In genomic region chr2:60514863-60515262, GRCm38 (mm10) we compare ENCODE assay signal across 13 mouse cellular contexts. TPM values are rescaled to one million over a fixed set of nuclear protein-coding genes. Genes with fewer than 3 reads are reported as not detected.
A peak's percentile ranks its signal among the peaks of the same experiment; 100 is the strongest.
DNase-seq lines count a peak whose midpoint lies in the region; TF ChIP-seq lines count a peak whose summit lies in the region.
"Had no signal": no experiment of that assay in that cellular context is flagged by ENCODE, and none has a peak within 500 bp of the region (broad histone marks: within the 10 kb centered on the region; RNA-seq: fewer than 3 reads in every experiment).

No protein-coding gene starts in this region.

- in situ Hi-C loops in CH12.LX (cut with MboI; ENCODE audit: low pct_ligation_motif_present, low pct_unique_long_range_greater_than_20kb, low sequenced_read_pairs): no loop called here

- TF ChIP-seq CTCF in layer of hippocampus, adult 2 months (conservative IDR thresholded peaks at IDR 0.05): peak; percentile 65
- peak; percentile 56 to 61; a peak in 3 of 4 replicates for TF ChIP-seq CTCF in CH12.LX (conservative IDR thresholded peaks at IDR 0.05 in 1 of 2, IDR thresholded peaks at IDR 0.05 in 1 of 2; ENCODE audit: low read depth in 2 of 2, low read length in 2 of 2)
- peak; percentile 52; the same call in 1 of the 2 replicates for TF ChIP-seq CTCF in small intestine, adult 2 months (IDR thresholded peaks at IDR 0.05; ENCODE audit: extremely low read depth, insufficient read length, insufficient replicate concordance, low read depth, low read length)

- H3K27ac ChIP-seq in layer of hippocampus, adult 2 months: no peak overlapping the region
- H3K27ac ChIP-seq in CH12.LX (ENCODE audit: insufficient read depth, low read depth): no peak overlapping the region
- no peak overlapping the region for H3K27ac ChIP-seq in small intestine, adult 2 months (ENCODE audit: insufficient read depth, low read depth, low read length)
- H3K27ac ChIP-seq: hindbrain, embryonic 10.5 days; limb, embryonic 15.5 days had no signal

- H3K27me3 ChIP-seq in CH12.LX (replicated peaks): no peaks in the 10 kb centered on the region
- H3K27me3 ChIP-seq in small intestine, adult 2 months (ENCODE audit: control insufficient read depth, insufficient read depth, low read length): no peaks in the 10 kb centered on the region
- H3K27me3 ChIP-seq: limb, embryonic 15.5 days had no signal

- peak; percentile 24 for TF ChIP-seq RAD21 in CH12.LX (IDR thresholded peaks at IDR 0.05; ENCODE audit: low read depth, low read length)

- no peaks in the 10 kb centered on the region for H3K79me2 ChIP-seq in CH12.LX (replicated peaks; ENCODE audit: control insufficient read depth, extremely low read depth, insufficient read depth, poor library complexity, severe bottlenecking)

- TF ChIP-seq POLR2A in CH12.LX (IDR thresholded peaks at IDR 0.05; ENCODE audit: low read depth, low read length): no peak
- TF ChIP-seq POLR2A in small intestine, adult 2 months (IDR thresholded peaks at IDR 0.05; ENCODE audit: low read depth, low read length): no peak

- dilution Hi-C loops in CH12.LX (cut with MboI; ENCODE audit: extremely low pct_ligation_motif_present, extremely low pct_unique_long_range_greater_than_20kb, low sequenced_read_pairs): no loop called here

- 0 out of 4 replicates have a peak, but pooled peaks cover 0 to 2% of the 10 kb centered on the region in 2 experiments for H3K4me1 ChIP-seq in CH12.LX (ENCODE audit: control insufficient read depth in 1 of 2, insufficient read depth in 2 of 2)
- no peaks in the 10 kb centered on the region for H3K4me1 ChIP-seq in small intestine, adult 2 months (ENCODE audit: control insufficient read depth, insufficient read depth, insufficient read length, low read length)
- H3K4me1 ChIP-seq: limb, embryonic 15.5 days had no signal

- no peak for DNase-seq in layer of hippocampus, adult 2 months (ENCODE audit: low spot score in 2 of 2)
- DNase-seq in layer of hippocampus, postnatal 14 days (ENCODE audit: low spot score in 2 of 2): no peak
- peak; percentile 48 for DNase-seq in A20 (ENCODE audit: low read depth, low spot score)
- DNase-seq in CH12.LX (ENCODE audit: extremely low read depth): peak; percentile 26
- DNase-seq in frontal cortex, postnatal 10 days (ENCODE audit: low spot score in 2 of 2): no peak
- no peak for DNase-seq in spleen, adult 18-20 months
- DNase-seq: adrenal gland, adult 2 months; heart, adult 18-20 months; kidney, postnatal 10 days; layer of hippocampus, postnatal 36 days had no signal

- no peaks in the 10 kb centered on the region for H3K9me3 ChIP-seq in CH12.LX (replicated peaks; ENCODE audit: low read length)
- H3K9me3 ChIP-seq: hindbrain, embryonic 10.5 days; limb, embryonic 15.5 days had no signal

- no peaks in the 10 kb centered on the region for H3K36me3 ChIP-seq in CH12.LX (replicated peaks in 1 of 2; ENCODE audit: control insufficient read depth in 1 of 2, insufficient read depth in 1 of 2, low read length in 1 of 2)
- no peaks in the 10 kb centered on the region for H3K36me3 ChIP-seq in small intestine, adult 2 months (ENCODE audit: control insufficient read depth, insufficient read depth, low read length)
- H3K36me3 ChIP-seq: hindbrain, embryonic 10.5 days; limb, embryonic 15.5 days had no signal

- no peak overlapping the region for H3K4me2 ChIP-seq in CH12.LX (ENCODE audit: insufficient read depth, low read depth, poor library complexity, severe bottlenecking)
- H3K4me2 ChIP-seq: limb, embryonic 15.5 days had no signal

- no peak overlapping the region for H3K4me3 ChIP-seq in layer of hippocampus, adult 2 months
- no peak overlapping the region for H3K4me3 ChIP-seq in CH12.LX (replicated peaks in 1 of 3; ENCODE audit: low read depth in 2 of 3, low read length in 2 of 3, poor library complexity in 1 of 3)
- H3K4me3 ChIP-seq in small intestine, adult 2 months (ENCODE audit: low read depth, low read length): no peak overlapping the region
- H3K4me3 ChIP-seq: hindbrain, embryonic 10.5 days; limb, embryonic 15.5 days had no signal

- TF ChIP-seq EP300 in CH12.LX (IDR thresholded peaks at IDR 0.05; ENCODE audit: low read length): no peak

- WGBS in small intestine, adult 2 months: 67% methylated on average over 4 of the region's 4 CpGs

- H3K9ac ChIP-seq in CH12.LX (ENCODE audit: insufficient read depth, low read depth): no peak overlapping the region
- H3K9ac ChIP-seq: limb, embryonic 15.5 days had no signal

TF ChIP-seq in CH12.LX, 34 proteins besides CTCF, POLR2A, EP300 and RAD21:
- TF ChIP-seq ZC3H11A (IDR thresholded peaks at IDR 0.05; ENCODE audit: low read depth, low read length) (no peak), NRF1 (IDR thresholded peaks at IDR 0.05; ENCODE audit: low read depth, low read length) (no peak), SMC3 (IDR thresholded peaks at IDR 0.05; ENCODE audit: low read depth, low read length) (peak; percentile 18; the same call in 1 of the 2 replicates)

RNA-seq across cellular contexts. Expression of gene Pla2r1, which starts 38.2 kb away (rescaled TPM):
- total RNA-seq in layer of hippocampus, adult 2 months (2021): under 1 TPM; 0.39 to 0.64 TPM
- under 1 TPM; 0.25 to 0.57 TPM for total RNA-seq in layer of hippocampus, postnatal 14 days (2021)
- total RNA-seq in CH12.LX (2012; rRNA removed) (not detected in 2 replicates), CH12.LX (2014; rRNA removed) (not detected in 2 replicates)
- polyA plus RNA-seq in CH12.LX (2012; ENCODE audit: insufficient read length, low read depth): not detected in 2 replicates
- polyA plus RNA-seq in small intestine, adult 2 months (2012; rRNA removed): 0.80 and 0.85 TPM in 2 replicates

Comparison
In these comparisons a context has a peak if more than half of its experiments do, and no peak if none do; other contexts are left out.
1. DNase-seq: peak in A20 (single experiment) and CH12.LX (single experiment); none in layer of hippocampus, adult 2 months (0 of 2), layer of hippocampus, postnatal 14 days (0 of 2), frontal cortex, postnatal 10 days (0 of 2) and spleen, adult 18-20 months (0 of 2).
2. Peak in every context shown above with its lines, with median percentiles within 50 percentile points of each other: CTCF ChIP-seq.